Mouse (Mus musculus) liver, adult 2 months (tissue): ENCODE data around the gene Yjefn3.

ENCODE experiments used
- CTCF ChIP-seq: fragments of 200-500 bp; IDR thresholded peaks from 2 replicates; pipeline ENCODE4 v1.5.1; 2011; ENCODE audit warnings: low read depth, low read length, control low read depth
- POLR2A ChIP-seq: fragments of 200-500 bp; IDR thresholded peaks from 2 replicates; pipeline ENCODE4 v1.6.1; 2011; ENCODE audit warnings: low read length, control low read depth; ENCODE audit not compliant: insufficient read depth; ENCODE audit errors: extremely low read depth

- TF ChIP-seq POLR2A (no peak), CTCF (no peak)
Observed at GRCm38 (mm10) chr8:69907106-69907505, 4.6 kb upstream of the Yjefn3 start.
